Mouse (Mus musculus) lung, embryonic 14.5 days (tissue): ENCODE results near the gene Gabpa. TPM values are rescaled to one million over a fixed set of nuclear protein-coding genes. Genes with fewer than 3 reads are reported as not detected.

ENCODE experiments used
- ATAC-seq: fragments of 200-750 bp; cut with Nextera tagmentation; 2 replicates; pipeline ENCODE4 v1.8.0; 2017; ENCODE audit warnings: mild to moderate bottlenecking, moderate TSS enrichment, moderate library complexity; ENCODE audit not compliant: insufficient read depth
- DNase-seq: peaks from one replicate; pipeline ENCODE4 v3.0.0-alpha.2; 2015
- H3K27ac ChIP-seq: fragments of 300-500 bp; sonication (generic); 2 replicates; pipeline ENCODE4 v1.5.1; 2014; ENCODE audit warnings: low read depth, mild to moderate bottlenecking, moderate library complexity
- H3K27me3 ChIP-seq: fragments of 300-500 bp; sonication (generic); 2 replicates; pipeline ENCODE4 v1.6.1; 2014; ENCODE audit warnings: low read length, control low read depth; ENCODE audit not compliant: insufficient read depth
- H3K36me3 ChIP-seq: fragments of 300-500 bp; sonication (generic); 2 replicates; pipeline ENCODE4 v1.6.1; 2014; ENCODE audit warnings: control low read depth; ENCODE audit not compliant: insufficient read depth
- H3K4me1 ChIP-seq: fragments of 300-500 bp; sonication (generic); 2 replicates; pipeline ENCODE4 v1.6.1; 2014; ENCODE audit warnings: antibody characterized with exemption, control low read depth; ENCODE audit not compliant: insufficient read depth
- H3K4me2 ChIP-seq: fragments of 300-500 bp; sonication (generic); 2 replicates; pipeline ENCODE4 v1.6.1; 2014; ENCODE audit warnings: mild to moderate bottlenecking
- H3K4me3 ChIP-seq: fragments of 300-500 bp; sonication (generic); 2 replicates; pipeline ENCODE4 v1.5.1; 2014; ENCODE audit warnings: low read depth, low read length
- H3K9ac ChIP-seq: fragments of 300-500 bp; sonication (generic); 2 replicates; pipeline ENCODE4 v1.6.1; 2014
- H3K9me3 ChIP-seq: fragments of 300-500 bp; sonication (generic); 2 replicates; pipeline ENCODE4 v1.6.1; 2016; ENCODE audit warnings: low read depth, low read length, control low read depth
- CTCF ChIP-seq: IDR thresholded peaks from 2 replicates; pipeline ENCODE4 v1.5.1; 2016; ENCODE audit warnings: antibody characterized with exemption, low read depth
- WGBS: fragments of 180-500 bp; shearing (Covaris S2); extraction: QIAGEN DNeasy Blood & Tissue Kit; methylation state at CpG from one replicate; pipeline ENCODE4 v1.1.7; 2014; 5-methylcytosine and 5-hydroxymethylcytosine counted together
- polyA plus RNA-seq: library from polyadenylated mRNA; unstranded; fragments of >200 nt; fragmentation: Nextera tagmentation; extraction: Ambion mirVana; gene quantifications from 2 replicates; pipeline ENCODE4 v1.2.1, GENCODE M21; 2014

Gene Gabpa
- polyA plus RNA-seq, 1 experiment from 2014 or later: 47.4 TPM

DNA sequence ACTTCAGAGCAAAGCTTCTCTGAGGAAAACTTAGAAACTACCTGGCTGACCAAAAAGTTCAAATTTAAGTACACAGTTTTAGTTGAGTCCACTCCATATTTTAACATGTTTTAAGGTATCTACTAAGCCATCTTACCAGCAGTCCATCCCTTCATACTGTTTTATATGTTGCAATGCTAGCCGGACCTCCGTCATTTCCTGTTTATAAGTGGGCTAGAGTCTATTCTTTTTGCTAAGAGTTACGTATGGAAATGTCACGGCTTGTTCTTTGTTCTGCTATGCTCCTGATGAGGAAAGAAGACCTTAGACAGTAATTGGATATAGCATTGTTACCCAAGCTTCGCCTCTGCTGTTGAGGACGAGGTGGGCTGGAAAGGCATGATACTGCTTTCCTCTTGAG is 18.8 kb downstream of the Gabpa start:
- ATAC-seq (no peak), DNase-seq (no peak)
- Histone ChIP-seq H3K36me3 (peaks cover 77% of the 10 kb centered on the region), H3K9ac (no peak overlapping the region), H3K27me3 (no peaks in the 10 kb centered on the region), H3K9me3 (no peaks in the 10 kb centered on the region), H3K4me2 (no peak overlapping the region), H3K4me3 (no peak overlapping the region), H3K4me1 (no peaks in the 10 kb centered on the region), H3K27ac (no peak overlapping the region; the same call in 1 of the 2 replicates)
- 85% methylated on average over 6 of the region's 6 CpGs for WGBS
- no peak for TF ChIP-seq CTCF

DNA sequence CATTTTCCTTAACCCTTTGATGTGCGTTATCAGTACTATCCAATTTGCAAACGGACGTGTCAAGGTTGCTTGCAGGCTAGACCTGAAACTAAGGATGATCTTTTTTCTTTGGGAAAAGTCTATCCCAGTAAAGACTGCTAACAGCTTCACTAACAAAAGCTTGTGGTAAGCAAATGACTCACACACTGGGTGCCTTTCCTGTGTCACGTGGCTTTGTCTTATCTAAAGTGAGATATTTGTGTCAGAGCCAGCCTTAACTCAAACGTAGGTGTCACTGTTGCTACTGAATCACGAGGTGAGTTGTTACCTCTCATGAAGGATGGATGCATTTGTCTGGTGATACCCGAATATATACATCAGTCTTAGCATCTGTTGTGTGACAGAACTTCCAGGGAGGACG is 29.9 kb downstream of the Gabpa start:
- no peak overlapping the region for H3K4me2 ChIP-seq
- TF ChIP-seq CTCF: no peak
- no peak overlapping the region for H3K9ac ChIP-seq
- no peaks in the 10 kb centered on the region for H3K4me1 ChIP-seq
- WGBS: 76% methylated on average over 8 of the region's 8 CpGs
- no peaks in the 10 kb centered on the region for H3K27me3 ChIP-seq
- H3K27ac ChIP-seq: no peak overlapping the region
- ATAC-seq (no peak), DNase-seq (no peak)
- no peaks in the 10 kb centered on the region for H3K9me3 ChIP-seq
- no peak overlapping the region for H3K4me3 ChIP-seq
- peaks cover 35% of the 10 kb centered on the region for H3K36me3 ChIP-seq

DNA sequence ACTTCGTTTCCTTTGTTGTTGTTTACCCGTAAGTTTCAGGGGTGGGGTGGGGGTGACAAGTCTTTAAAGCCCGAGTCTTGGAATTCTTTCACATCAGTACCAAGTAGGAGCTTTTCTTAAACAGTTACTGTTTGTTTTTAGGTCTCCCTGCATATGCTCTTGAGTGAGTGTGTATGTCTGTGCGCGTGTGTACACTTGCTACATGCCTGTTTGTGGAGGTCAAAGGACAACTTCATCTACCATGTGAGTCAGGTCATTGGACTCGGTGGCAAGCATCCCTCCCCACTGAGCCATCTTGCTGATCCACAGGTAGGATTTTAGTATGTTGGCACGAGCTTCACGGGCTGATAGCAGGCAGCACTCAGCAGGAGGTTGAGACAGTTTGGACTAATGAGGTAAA is 39.1 kb downstream of the Gabpa start:
- Histone ChIP-seq H3K4me2 (no peak overlapping the region), H3K36me3 (no peaks in the 10 kb centered on the region), H3K27me3 (no peaks in the 10 kb centered on the region), H3K9ac (no peak overlapping the region), H3K4me3 (no peak overlapping the region), H3K9me3 (no peaks in the 10 kb centered on the region), H3K27ac (no peak overlapping the region), H3K4me1 (peaks cover 10% of the 10 kb centered on the region)
- no peak for DNase-seq
- TF ChIP-seq CTCF: no peak
- 73% methylated on average over 8 of the region's 8 CpGs for WGBS
- no peak for ATAC-seq

DNA sequence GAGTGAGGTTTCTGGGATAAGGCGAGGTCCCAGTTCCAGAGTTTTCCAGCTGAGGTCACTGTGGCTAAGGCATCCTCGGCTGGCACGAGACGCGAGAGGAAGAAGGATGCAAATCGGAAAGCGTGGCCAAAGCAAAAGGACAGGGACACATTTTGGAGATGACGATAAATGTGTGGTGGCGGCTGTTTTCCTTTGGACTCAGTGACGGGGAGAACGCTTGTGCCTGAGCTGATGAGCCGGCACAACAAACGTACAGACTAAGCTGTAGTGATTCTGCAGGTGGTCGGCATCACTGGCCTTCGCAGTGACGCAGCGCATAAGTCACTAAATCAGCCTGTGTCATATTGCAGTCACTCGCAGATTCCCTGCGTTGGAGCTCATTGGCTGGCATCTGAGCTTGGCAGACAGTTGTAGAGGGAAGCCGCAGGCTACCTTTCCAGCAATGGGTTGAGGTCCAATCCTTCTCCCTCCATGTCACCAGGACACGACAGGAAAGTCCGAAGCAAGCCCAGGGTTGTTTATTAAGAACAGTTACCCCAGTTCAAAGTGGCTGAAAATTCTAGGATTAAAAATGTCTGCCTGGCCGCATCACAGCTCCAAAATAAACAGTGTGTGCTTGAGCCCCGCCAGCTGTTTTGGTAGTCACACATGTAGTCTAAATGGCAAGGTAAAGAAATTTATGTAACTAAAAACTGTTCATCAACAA is 40.4 kb downstream of the Gabpa start:
- no peak overlapping the region for H3K9ac ChIP-seq
- H3K27ac ChIP-seq: no peak overlapping the region
- TF ChIP-seq CTCF: no peak
- no peaks in the 10 kb centered on the region for H3K9me3 ChIP-seq
- H3K27me3 ChIP-seq: no peaks in the 10 kb centered on the region
- WGBS: 37% methylated on average over 24 of the region's 24 CpGs
- H3K4me2 ChIP-seq: peak overlapping the region; percentile 60
- H3K4me3 ChIP-seq: peak overlapping the region; percentile 12
- peaks cover 10% of the 10 kb centered on the region for H3K4me1 ChIP-seq
- DNase-seq (peak; percentile 72), ATAC-seq (peak; percentile 65)
- H3K36me3 ChIP-seq: no peaks in the 10 kb centered on the region

DNA sequence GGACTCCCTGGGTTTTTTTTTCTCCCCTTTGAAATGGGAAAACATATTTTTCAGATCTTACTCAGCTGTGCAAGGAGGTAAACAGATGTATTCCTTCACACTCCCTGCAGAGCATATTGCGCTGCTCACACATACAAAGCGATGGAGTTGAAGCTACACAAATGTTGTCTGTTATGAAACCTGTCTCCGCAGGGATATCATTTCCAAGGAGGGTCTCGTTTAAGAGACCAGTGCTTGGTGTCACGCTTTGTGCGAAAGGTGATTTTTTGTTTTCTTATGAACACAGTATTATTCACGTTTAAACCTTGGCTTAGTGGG is 41.0 kb downstream of the Gabpa start:
- H3K4me1 ChIP-seq: peaks cover 10% of the 10 kb centered on the region
- ATAC-seq (peak; percentile 70), DNase-seq (no peak)
- no peak overlapping the region for H3K9ac ChIP-seq
- no peaks in the 10 kb centered on the region for H3K36me3 ChIP-seq
- no peak overlapping the region for H3K27ac ChIP-seq
- no peaks in the 10 kb centered on the region for H3K9me3 ChIP-seq
- H3K27me3 ChIP-seq: no peaks in the 10 kb centered on the region
- TF ChIP-seq CTCF: no peak
- H3K4me2 ChIP-seq: peak overlapping the region; percentile 60
- 53% methylated on average over 7 of the region's 7 CpGs for WGBS
- no peak overlapping the region for H3K4me3 ChIP-seq

DNA sequence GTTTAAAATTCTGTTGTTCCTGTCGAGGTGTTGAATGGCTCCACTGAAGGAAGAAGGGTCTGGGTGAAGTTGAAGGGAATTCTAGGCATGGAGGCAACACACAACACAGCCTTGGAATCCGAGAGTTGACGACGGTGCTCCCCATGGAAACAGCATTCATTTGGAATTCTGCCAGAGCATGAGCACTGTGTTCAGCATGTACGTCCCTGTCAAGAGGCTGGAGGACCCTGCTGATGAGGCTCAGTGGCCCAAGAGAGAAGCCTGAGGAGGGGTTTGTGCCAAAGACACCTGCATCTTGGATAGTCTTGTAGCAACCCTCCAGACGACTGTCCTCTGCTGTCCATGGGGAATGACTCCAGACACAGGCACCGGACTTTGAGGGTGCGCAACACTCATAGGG is 41.4 kb downstream of the Gabpa start:
- no peak overlapping the region for H3K27ac ChIP-seq
- TF ChIP-seq CTCF: no peak
- no peak overlapping the region for H3K4me2 ChIP-seq
- no peak overlapping the region for H3K4me3 ChIP-seq
- H3K9me3 ChIP-seq: no peaks in the 10 kb centered on the region
- peaks cover 10% of the 10 kb centered on the region for H3K4me1 ChIP-seq
- peak; percentile 37; the same call in 1 of the 2 replicates for ATAC-seq
- H3K27me3 ChIP-seq: no peaks in the 10 kb centered on the region
- peak; percentile 66 for DNase-seq
- 39% methylated on average over 8 of the region's 8 CpGs for WGBS
- no peaks in the 10 kb centered on the region for H3K36me3 ChIP-seq
- H3K9ac ChIP-seq: no peak overlapping the region

DNA sequence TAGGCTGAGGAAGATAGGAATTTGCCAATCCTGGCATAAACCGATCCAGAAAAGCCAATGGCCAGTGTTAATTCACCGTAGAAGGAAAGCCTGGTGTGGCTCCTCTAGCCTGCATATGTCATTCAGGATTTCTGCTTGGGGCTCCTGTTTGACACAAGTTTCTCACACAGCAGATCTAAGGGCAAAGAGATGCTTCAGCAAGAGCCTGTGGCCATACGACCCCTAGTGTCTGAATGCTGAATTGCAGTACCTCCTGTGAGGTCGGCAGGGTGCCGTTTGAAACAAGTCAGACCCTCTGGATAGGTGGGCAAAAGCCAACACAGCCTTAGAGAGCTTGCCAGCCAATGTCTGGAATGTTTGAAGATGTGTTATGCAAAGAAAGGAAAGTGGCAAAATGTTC is 44.4 kb downstream of the Gabpa start:
- peak; percentile 89 for DNase-seq
- Histone ChIP-seq H3K4me3 (no peak overlapping the region), H3K27ac (no peak overlapping the region), H3K4me1 (peaks cover 10% of the 10 kb centered on the region), H3K4me2 (no peak overlapping the region), H3K9ac (no peak overlapping the region), H3K27me3 (no peaks in the 10 kb centered on the region), H3K36me3 (no peaks in the 10 kb centered on the region), H3K9me3 (no peaks in the 10 kb centered on the region)
- 21% methylated on average over 5 of the region's 5 CpGs for WGBS
- ATAC-seq: no peak; the same call in 1 of the 2 replicates
- peak; percentile 91 for TF ChIP-seq CTCF
